Mouse (Mus musculus): ENCODE results near the gene Ogfod2.

Gene Ogfod2

DNA sequence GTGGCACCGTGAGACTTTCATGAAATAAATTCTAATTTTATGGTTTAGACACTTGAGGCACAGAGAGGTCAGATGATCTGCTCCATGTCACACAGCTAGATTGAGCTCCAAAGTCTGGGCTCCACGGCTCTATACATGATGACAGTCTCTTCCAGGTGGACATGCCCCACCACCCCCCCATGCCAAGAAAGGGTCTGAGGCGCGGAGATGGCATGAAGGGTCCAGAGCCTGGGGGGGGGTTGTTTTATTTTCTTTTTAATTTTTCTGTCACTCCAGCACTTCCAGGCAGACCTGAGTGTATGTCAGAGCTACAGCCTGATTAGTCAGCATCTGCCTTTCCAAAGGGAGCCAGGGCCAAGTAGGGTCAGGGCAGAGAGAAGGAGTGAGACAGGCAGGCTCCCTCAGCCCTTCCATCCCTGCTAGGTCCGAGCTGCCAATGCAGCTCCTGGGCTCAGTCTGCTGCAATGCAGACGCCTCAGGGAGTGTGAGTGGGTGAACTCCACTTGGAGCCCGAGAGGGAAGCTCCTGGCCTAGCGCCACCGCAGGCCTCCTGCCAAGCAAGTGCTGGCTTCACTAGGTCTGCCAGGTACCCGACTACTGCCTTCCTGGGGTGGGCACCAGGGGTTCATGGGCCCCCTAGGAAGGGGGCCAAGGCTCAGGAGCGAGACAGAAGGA lies 18.8 kb upstream of the Ogfod2 start:
- in situ Hi-C loops (cut with MboI): loop anchor here (25.0 kb wide), 1 partner anchor 356 kb away; the partner anchor contains the start of genes Kntc1 and Rsrc2

DNA sequence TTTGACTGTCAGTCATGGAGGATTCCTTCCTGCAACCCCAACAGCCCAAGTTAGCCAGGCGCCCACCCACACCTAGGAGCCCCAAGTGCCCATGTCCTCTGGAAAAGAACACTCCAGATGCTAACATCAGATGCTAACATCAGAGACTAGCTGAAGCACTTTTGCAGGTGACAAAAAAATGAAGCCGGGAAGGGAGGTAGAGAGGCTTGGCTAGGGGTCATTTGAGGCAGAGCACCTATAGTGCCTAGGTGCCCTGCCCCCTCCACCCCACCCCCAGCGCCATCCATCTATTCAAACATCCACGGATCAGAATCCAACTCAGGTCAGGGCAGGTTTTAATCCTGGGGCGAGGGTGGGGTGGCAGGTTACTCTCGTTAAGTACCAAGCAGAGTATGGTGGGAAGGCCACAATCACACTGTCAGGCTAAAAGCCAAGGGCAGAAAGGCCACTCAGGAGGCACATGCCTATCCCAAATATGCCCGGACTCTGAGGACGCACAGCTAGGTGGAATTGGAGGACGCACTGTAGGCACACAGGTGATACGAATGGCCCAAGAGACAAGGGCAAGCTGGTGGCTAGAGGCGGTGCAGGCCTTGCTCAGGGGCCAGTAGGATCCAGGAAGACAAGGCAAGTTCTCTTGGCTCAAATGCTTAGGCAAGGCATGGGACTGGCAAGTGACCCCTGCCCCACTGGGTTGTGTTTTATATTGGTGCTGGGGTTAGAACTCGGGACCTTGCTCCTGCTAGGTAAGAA lies 18.1 kb upstream of the Ogfod2 start:
- in situ Hi-C loops (cut with MboI): loop anchor here (25.0 kb wide), 1 partner anchor 357 kb away; the partner anchor contains the start of genes Kntc1 and Rsrc2

DNA sequence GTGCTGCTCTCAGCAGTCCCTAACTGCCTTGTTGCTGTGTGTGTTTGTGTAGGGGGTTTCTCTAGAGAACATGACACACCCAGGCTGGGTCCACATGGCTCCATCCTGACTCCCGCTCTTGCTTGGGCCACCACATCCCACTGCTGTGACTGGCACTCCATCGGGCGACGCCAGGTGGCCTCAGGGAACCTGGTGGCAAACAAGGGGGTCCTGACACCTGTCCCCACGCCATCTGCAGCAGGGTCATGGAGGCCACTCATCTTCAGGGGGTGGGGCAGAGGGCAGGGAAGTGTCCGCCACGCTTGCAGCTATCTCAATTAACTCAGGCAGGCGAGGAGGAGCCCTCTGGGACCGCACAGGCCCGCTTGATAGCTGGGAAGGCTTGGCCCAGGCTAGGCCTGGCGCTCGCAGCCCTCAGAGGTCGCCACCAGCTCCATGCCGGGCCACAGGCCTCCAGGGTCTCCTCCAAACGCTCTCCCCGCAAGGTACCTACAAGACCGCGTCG lies 17.0 kb upstream of the Ogfod2 start:
- in situ Hi-C loops (cut with MboI): loop anchor here (25.0 kb wide), 1 partner anchor 358 kb away; the partner anchor contains the start of genes Kntc1 and Rsrc2

DNA sequence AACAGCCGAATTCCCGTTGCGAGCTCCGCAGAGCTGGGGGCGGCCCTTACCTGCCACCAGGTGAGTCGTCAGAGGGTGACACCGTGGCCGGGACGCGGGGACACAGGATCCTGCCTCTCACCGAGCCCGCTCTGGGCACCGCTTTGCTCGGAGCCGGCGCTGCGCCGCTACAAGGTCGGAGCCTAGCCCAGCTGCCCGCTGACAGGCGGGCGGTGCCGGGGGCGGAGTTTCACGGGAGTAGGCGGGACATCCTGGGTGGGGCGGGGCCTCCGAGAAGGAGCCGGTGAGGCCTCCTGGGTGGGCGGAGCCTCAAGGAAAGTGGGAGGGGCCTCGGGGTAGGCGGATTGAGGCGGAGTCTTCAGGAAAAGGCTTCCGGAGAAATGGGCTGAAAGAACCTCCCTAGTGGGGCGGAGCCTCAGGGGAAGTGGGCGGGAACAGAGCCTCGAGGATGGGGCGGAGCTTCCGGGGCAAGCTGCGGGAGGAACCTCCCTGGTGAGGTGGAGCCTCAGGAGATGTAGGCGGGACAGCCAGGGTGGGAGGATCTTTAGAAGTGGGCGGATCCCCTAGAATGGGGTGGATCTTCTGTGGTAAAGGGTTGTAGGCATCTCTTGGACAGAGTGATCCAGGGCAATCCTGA lies 16.4 kb upstream of the Ogfod2 start, which contains the start of gene Abcb9:
Abcb9 (minus strand) TSS at position 203 of the 637 bp plus-strand sequence.
- in situ Hi-C loops (cut with MboI): loop anchor here (25.0 kb wide), 1 partner anchor 358 kb away; the partner anchor contains the start of genes Kntc1 and Rsrc2

DNA sequence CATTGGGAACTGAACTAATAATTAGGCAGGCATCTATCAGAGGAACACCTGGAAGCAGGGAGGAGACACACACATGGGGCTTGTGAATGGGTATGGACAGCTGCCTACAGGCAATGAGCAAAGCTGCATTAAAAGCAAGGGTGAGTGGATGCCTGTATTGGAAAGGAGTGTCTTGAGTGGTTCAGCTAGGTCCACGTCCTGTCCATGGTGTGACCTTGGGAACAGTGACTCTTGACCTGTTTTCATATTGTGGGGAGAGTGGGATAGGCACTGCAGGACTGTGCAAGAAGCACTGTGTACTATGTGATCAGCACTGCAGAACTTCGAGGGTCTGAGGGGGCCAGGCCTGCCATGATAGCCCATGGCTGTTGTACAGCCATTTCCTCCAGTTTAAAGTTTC lies 13.2 kb upstream of the Ogfod2 start:
- in situ Hi-C loops (cut with MboI): loop anchor here (25.0 kb wide), 1 partner anchor 362 kb away; the partner anchor contains the start of genes Kntc1 and Rsrc2

DNA sequence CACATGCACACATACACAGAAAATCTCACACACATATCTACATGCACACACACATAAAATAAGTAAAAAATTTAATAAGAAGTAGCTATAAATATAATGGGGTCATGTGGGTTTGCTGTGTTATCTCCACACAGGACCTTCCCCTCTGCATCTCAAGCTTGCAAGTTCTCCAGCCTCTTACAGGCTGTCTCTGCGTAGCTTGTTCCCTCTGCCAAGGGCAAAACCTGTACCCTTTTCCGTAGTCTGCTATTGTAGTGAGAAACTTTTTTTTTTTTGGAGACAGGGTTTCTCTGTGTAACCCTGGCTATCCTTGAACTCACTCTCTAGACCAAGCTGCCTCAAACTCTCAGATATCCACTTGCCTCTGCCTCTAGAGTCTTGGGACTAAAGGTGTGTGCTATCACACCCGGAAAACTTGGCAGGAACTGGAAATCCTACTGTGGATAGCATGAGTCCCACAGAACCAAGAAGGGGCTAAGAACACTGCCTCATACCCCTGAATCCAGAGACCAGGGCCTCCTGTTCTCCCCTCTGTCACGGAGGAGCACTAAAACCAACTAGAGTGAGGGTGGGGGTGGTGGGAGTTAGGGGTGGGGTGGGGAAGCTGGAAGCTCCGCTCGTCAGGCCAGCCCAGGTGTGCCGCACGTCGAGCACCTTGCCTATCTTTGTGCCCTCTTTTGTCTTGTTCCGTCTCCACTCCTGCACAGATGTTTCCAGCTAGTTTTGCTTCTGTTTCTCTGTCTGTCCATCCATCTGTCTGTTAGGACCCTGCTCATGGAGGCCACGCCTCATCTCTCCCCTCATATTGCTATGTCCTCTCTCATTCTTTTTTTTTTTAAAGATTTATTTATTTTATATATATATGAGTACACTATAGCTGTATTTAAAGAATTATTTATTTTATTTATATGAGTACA lies 11.7 kb upstream of the Ogfod2 start:
- in situ Hi-C loops (cut with MboI): no loop called here

DNA sequence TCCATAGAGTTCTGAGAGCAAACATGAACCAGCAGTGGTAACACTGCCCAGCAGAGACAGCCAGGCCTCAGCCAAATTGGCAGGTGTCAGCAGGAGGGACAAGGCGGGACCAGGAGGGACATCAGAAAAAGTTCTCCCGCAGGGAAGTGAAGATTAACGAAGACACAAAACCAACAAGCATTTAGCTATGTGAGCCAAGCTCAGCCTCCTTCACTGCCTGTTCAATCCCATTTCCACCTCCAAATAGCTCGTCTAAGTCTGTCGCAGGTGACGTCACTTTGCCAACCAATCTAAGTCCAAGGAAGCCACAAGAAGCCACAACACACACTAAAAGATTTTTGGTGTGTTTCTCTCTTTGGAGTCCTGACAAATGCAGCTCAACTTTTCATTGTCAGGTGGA lies 9.8 kb upstream of the Ogfod2 start:
- in situ Hi-C loops (cut with MboI): no loop called here

DNA sequence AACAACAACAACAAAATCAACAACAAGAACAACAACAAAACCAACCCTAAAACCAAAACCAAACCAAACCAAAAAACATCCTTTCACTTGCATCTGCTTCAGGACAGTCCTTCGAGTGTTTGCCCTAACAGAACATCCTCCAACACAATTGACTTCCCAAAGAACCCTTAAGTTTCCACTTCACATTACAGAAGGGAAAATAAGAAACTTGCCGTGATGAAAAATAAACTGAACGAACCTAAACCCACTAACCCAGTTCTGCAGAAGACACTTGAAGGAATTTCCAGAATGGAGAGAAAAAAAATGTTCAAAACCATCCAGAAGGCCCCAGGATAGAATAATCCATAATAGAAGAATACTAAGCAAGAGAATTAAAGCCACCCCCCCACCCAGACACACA lies 9.1 kb upstream of the Ogfod2 start:
- in situ Hi-C loops (cut with MboI): no loop called here

DNA sequence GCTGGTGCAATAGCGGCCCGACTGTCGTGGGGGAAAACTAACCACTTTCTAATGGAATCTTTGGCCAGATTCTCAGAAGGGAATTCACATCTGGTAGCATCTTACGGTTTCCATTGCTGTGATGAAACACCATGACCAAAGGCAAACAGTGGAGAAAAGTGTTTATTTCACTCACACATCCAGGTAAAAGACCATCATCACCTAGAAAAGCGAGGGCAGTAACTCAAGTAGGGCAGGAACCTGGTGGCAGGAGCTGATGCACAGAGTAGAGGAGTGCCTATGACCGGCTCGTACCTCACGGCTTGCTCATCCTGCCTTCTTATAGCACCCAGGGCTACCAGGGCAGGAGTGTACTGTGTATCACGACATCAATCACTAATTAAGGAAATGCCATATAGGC lies 8.5 kb upstream of the Ogfod2 start:
- in situ Hi-C loops (cut with MboI): no loop called here

DNA sequence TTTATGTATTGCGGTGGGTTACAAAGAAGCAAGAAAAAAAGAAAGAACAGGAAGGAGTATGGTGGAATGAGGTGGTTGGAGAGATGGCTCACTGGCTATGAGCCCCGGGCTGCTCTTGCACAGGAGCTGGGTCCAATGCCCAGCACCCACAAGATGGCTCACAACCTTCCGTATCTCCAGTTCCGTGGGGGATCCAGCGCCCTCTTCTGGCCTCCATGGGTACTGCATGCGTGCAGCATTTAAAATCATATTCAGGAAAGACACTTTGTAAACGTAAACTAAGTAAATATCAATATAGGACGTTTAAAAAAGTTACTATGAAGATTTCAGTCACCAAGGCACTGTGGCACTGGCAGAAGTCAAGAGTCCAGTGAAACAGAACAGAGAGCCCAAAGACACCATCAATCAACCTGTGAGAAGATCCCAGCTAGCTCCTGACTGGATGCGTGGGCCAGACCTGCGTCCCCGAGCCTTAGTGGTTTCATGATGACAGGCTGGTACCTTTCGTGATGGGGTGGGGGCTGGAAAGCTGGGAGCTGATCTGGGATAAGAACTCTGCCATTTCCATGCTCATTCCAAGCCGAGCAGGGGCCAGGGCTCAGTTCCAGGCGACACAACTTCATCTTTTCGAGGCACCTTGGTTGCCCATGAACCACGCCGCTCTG lies 888 bp upstream of the Ogfod2 start:
- in situ Hi-C loops (cut with MboI): no loop called here

DNA sequence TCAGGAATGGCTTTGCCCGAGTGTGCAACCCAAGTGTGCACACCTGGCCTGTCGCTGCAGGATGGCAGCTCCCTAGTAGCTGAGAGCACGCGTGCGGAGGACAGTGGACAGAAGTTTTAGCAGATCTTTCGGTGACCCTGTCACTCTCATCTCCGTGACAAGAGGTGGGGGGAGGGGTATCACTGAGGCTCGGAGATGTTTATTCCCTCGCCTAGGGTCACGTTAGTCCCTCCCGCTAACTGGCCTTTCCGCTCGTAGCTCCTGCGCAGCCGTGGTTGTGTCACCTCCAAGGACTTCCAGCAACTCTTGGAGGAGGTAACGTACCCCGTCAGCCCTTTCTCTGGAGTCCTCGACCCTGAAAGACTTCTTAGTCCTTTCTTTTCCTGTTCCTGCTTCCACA lies 434 bp downstream of the Ogfod2 start:
- in situ Hi-C loops (cut with MboI): no loop called here

DNA sequence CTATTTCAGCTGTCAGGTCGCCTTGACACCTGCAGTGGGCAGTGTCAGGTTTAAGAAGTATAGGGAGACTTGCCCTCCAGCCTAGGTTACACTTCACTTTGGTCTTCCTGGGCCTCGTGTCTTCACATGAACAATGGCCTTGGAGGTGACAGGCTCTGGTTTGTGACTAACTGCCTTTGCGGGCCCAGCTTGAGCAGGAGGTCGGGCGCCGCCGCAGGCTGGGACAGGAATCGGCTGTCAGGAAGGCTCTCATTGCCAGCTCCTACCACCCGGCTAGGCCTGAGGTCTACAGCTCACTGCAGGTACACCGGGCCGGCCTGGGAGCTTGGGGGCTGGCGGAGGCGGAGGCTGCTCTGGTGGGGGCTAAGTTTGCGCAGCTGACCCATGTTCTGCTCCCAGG lies 933 bp downstream of the Ogfod2 start:
- in situ Hi-C loops (cut with MboI): no loop called here

DNA sequence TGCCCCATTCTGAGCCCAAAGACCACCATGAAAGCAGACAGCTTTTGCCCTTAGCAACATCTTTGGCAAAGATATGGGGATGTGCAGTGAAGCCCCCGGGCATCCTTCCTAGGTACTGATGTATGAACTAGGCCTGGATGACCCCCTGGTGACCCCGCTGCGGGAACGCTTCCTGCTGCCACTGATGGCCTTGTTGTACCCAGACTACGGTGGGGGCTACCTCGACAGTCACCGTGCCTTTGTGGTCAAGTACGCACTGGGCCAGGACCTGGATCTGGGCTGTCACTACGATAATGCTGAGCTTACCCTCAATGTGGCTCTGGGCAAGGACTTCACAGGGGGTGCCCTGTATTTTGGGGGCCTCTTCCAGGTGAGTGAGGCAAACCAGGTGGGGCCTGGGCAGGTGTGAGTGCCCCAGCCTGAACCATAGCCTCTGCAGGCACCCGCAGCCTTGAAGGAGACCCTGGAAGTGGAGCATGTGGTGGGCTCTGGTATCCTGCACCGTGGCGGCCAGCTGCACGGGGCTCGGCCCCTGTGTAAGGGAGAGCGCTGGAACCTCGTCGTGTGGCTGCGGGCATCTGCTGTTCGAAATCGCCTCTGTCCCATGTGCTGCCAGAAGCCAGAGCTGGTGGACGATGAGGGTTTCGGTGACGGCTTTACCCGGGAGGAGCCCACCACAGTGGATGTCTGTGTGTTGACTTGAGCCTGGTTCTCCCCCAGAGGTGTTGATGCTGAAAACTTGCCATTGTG lies 2.4 kb downstream of the Ogfod2 start:
- in situ Hi-C loops (cut with MboI): no loop called here

DNA sequence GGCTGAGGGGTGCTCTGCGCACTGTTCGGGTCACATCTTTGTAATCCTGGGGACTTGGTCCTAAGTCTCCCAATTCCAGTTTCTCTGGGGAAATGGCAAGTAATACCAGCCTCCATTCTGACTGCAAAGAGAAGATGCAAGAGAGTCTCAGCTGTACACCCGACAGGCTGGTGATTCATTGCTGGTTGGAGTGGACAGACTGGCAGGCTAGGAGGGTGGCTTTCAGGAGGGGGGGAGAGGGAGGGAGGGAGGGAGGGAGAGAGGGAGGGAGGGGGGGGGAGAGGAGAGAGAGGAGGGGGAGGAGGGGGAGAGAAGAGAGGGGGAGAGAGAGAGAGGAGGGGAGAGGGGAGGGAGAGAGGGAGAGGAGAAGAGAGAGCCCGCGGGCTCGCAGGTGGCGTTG lies 3.4 kb downstream of the Ogfod2 start:
- in situ Hi-C loops (cut with MboI): no loop called here

DNA sequence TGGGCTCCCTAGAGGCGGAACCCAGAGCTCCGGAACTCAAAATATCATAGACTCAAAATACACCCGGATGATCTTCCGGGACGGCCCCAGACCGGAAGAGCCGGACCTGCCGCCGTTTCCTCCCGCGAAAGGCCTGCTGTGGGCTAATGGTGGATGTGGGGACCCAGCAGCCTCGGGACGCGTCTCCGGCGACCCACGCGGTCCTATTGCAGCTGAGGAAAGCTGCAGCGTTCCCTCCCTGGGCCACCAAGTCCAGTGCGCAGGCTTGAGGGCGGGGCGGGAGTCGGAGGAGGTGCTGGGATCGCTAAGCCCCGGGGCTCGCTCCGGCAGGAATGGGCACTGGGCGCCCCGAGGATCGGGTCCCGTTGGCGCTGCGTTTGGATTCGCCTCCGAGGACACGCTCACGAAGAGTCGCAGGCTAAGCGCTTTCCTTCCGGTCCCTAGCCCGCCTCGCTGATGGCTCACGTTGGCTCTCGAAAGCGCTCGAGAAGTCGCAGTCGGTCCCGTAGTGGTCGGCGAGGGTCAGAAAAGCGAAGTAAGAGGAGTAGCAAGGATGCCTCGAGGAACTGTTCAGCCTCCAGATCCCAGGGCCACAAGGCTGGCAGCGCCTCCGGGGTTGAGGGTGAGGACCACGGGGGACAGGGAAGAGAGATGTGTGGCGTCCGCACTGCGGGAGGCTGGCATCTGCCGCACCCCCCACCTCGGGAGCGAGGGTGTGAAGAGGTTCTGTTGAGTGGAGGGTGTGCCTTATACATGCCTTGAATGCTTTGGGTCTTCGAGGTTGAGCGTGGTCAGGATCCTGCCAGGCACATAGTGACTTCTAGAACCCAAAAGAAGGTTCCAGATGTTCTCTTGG lies 4.1 kb downstream of the Ogfod2 start, which contains the start of gene Arl6ip4:
Arl6ip4 (plus strand) TSS at position 100 of the 856 bp plus-strand sequence.
- in situ Hi-C loops (cut with MboI): no loop called here

DNA sequence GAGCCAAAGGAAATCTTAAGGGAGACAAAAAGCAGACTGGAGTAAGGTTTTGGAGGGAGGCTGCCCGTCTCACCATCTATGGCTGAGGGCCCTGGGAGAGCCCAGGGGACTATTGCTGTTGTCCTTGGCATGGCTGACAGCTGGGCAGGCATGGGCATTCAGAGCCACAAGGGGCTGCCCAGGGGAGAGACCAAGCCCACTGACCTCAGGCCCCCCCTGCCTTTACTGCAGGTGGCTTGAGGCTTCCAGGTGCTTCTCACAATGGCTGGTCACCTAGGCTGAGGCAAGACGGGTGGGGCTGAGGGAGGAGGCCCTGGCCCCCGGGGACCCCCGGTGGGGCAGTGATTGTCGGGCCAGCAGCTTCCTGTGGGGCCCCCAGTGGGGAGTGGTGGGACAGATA lies 7.1 kb downstream of the Ogfod2 start:
- in situ Hi-C loops (cut with MboI): no loop called here

DNA sequence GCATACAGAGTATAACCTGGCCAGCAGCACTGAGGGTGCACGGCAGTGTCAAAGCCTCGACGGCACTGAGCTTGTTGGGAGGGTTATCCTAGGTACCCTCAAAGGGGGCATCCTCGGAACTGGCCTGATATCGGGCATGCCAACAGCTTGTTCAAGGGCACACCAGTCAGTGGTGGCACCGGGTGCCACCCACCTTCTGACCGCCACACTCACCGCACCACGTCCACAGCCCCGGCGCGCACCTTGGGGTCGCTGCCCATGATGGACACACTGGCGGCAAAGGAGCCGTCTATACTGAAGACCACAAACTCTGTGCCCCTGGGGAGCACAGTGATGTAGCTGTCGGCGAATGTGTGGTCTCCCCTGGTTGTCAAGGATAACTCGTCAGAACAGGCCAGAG lies 10.3 kb downstream of the Ogfod2 start:
- in situ Hi-C loops (cut with MboI): no loop called here

DNA sequence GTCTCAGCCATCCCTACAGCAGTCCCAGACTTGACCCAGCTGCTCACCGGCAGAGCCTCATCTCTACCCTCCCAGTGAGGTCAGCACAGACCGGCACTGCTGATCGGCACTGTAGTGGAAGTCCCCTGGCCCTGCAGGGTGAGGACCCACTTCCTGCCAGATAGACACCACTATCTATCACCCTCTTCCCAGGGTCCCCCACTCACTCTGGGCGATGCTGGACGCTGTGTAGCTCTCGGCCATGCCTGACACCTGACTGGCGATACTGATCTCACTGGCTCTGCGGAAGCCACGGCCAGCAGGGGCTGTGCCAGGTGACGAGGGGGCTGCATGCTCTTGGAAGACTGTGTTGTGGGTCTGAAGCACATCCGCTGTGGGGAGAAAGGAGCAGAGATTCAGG lies 13.0 kb downstream of the Ogfod2 start:
- in situ Hi-C loops (cut with MboI): no loop called here

DNA sequence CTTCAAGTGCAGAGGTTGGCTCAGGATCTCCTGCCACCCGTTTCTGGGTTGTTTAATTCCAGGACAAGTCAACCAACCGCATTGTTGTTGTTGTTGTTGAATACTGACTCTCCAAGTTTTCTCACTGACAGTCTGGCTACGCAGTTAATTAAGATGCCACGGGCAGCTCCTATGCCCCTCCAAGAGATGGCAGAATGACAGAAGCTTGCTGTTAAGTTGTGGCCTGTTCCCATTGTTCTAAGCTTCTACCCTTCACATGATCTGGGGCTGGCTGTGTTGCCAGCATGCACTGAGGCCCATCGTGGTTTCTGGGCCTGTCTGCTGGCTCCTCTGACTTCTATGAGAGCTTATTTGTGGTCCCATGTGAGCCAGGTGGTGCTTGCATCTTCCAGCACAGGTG lies 22.2 kb downstream of the Ogfod2 start:
- in situ Hi-C loops (cut with MboI): no loop called here

All from mature B cell (primary cell).